Mouse (Mus musculus) ES-Bruce4 (cell line): ENCODE results near the gene Szrd1. TPM values are rescaled to one million over a fixed set of nuclear protein-coding genes. Genes with fewer than 3 reads are reported as not detected.

Experiments
- H3K27ac ChIP-seq: 2 replicates; pipeline ENCODE4 v1.5.1; 2012; ENCODE audit warnings: low read length, inconsistent platforms; ENCODE audit not compliant: insufficient read depth
- H3K27me3 ChIP-seq: 2 replicates; pipeline ENCODE4 v1.6.1; 2012; ENCODE audit warnings: mild to moderate bottlenecking, low read length, inconsistent platforms; ENCODE audit not compliant: control insufficient read depth, poor library complexity, insufficient read depth, severe bottlenecking
- H3K36me3 ChIP-seq: 2 replicates; pipeline ENCODE4 v1.6.1; 2012; ENCODE audit warnings: inconsistent platforms, mild to moderate bottlenecking, low read length, moderate library complexity; ENCODE audit not compliant: control insufficient read depth, poor library complexity, insufficient read depth, severe bottlenecking
- H3K4me1 ChIP-seq: one replicate; pipeline ENCODE4 v1.8.1; 2011; ENCODE audit warnings: low read length; ENCODE audit not compliant: control insufficient read depth, insufficient read depth
- H3K4me3 ChIP-seq: 2 replicates; pipeline ENCODE4 v1.5.1; 2011; ENCODE audit warnings: low read depth, mild to moderate bottlenecking, low read length
- H3K9ac ChIP-seq: 2 replicates; pipeline ENCODE4 v1.6.1; 2012; ENCODE audit warnings: low read depth, mild to moderate bottlenecking, inconsistent platforms; ENCODE audit not compliant: poor library complexity, severe bottlenecking
- H3K9me3 ChIP-seq: replicated peaks from 2 replicates; pipeline ENCODE4 v1.6.1; 2012; ENCODE audit warnings: mild to moderate bottlenecking, low read length, inconsistent platforms; ENCODE audit not compliant: control insufficient read depth, poor library complexity, insufficient read depth, severe bottlenecking
- CTCF ChIP-seq: IDR thresholded peaks from one replicate; pipeline ENCODE4 v1.8.1; 2011; ENCODE audit warnings: low read depth, low read length
- EP300 ChIP-seq: IDR thresholded peaks from 2 replicates; pipeline ENCODE4 v1.6.1; 2011; ENCODE audit warnings: low read depth, low read length; ENCODE audit not compliant: insufficient read depth
- POLR2A ChIP-seq: IDR thresholded peaks from one replicate; pipeline ENCODE4 v1.8.1; 2011; ENCODE audit warnings: low read length; ENCODE audit not compliant: insufficient read depth
- polyA plus RNA-seq: library from polyadenylated mRNA; stranded (reverse); fragments of >200 nt; gene quantifications from 2 replicates; pipeline ENCODE4 v1.2.4, GENCODE M21; 2011; ENCODE audit warnings: low read depth; ENCODE audit not compliant: missing spikeins, insufficient read depth, insufficient read length

The Szrd1 gene
- polyA plus RNA-seq, 1 experiment, result 122 TPM

GRCm38 (mm10) chr4:141086862-141087261 is 52.7 kb downstream of the Szrd1 start:
- Histone ChIP-seq H3K36me3 (no peaks in the 10 kb centered on the region), H3K9me3 (no peaks in the 10 kb centered on the region), H3K27me3 (no peaks in the 10 kb centered on the region), H3K4me3 (no peak overlapping the region), H3K4me1 (no peaks in the 10 kb centered on the region), H3K27ac (no peak overlapping the region), H3K9ac (no peak overlapping the region)
- TF ChIP-seq CTCF (no peak), POLR2A (no peak)

- Histone ChIP-seq H3K9me3 (no peaks in the 10 kb centered on the region), H3K36me3 (no peaks in the 10 kb centered on the region), H3K27ac (peak overlapping the region; percentile 30; the same call in 1 of the 2 replicates), H3K4me3 (peak overlapping the region; percentile 67), H3K4me1 (no peaks in the 10 kb centered on the region), H3K9ac (peak overlapping the region; percentile 71), H3K27me3 (no peaks in the 10 kb centered on the region)
- no peak for TF ChIP-seq EP300
- TF ChIP-seq POLR2A, result no peak
- TF ChIP-seq CTCF, result no peak
These were observed 61.0 kb downstream of the Szrd1 start for GRCm38 (mm10) chr4:141078510-141079137.

- no peaks in the 10 kb centered on the region for H3K9me3 ChIP-seq
- TF ChIP-seq POLR2A, result peak; percentile 96
- TF ChIP-seq CTCF, result peak; percentile 55
- TF ChIP-seq EP300, result 0 out of 2 replicates have a peak, but pooled peaks have one; percentile 45
- peak within 1 kb of the TSS; percentile 89 for H3K4me3 ChIP-seq
- H3K4me1 ChIP-seq, result no peaks in the 10 kb centered on the region
- H3K27me3 ChIP-seq, result no peaks in the 10 kb centered on the region
- H3K36me3 ChIP-seq, result no peaks in the 10 kb centered on the region
- H3K9ac ChIP-seq, result peak within 1 kb of the TSS; percentile 71
- peak within 1 kb of the TSS; percentile 30; the same call in 1 of the 2 replicates for H3K27ac ChIP-seq
These were observed 61.7 kb downstream of the Szrd1 start, which contains the start of gene Necap2 for GRCm38 (mm10) chr4:141077681-141078509. Gene Necap2, minus strand, starts transcription at chr4:141078357.

DNA sequence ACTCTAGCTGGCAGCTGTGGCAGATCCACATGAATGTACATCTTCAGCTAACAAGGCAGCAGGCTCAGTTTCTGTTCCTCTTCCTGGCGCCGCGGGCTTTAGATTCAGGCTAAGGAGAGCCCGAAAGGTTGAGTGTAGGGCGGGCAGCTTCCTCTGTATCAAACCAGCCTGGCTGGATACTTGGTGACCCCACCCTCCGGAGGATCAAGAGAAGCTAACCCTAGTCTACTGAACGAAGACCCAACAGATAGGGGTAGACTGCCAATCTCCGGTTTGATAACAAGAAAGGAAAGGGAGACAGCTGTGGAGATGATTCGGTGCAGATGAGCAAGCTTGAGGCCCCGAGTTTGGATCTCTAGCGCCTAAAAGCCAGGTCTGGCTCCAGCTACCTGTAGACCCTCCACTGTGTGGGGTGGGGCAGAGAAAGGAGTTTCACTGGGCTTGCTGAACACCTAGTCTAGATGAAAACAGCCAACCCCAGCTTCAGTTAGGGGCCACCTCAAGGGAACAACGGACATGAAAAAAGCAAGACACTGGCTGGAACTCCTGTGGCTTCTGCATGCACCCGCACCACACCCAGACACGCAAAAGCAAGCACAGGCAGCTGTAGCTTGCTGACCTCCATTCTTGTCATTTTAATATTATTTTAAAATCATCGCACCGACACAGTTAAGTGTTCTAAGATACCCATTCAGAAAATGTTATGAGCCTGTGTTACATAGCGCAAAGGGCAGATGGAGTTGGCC is 62.6 kb downstream of the Szrd1 start:
- H3K27me3 ChIP-seq, result no peaks in the 10 kb centered on the region
- peak overlapping the region; percentile 89 for H3K4me3 ChIP-seq
- peak overlapping the region; percentile 71 for H3K9ac ChIP-seq
- TF ChIP-seq EP300 (no peak), POLR2A (no peak), CTCF (no peak)
- no peaks in the 10 kb centered on the region for H3K36me3 ChIP-seq
- no peaks in the 10 kb centered on the region for H3K9me3 ChIP-seq
- no peaks in the 10 kb centered on the region for H3K4me1 ChIP-seq
- no peak overlapping the region for H3K27ac ChIP-seq

- Histone ChIP-seq H3K27me3 (no peaks in the 10 kb centered on the region), H3K36me3 (0 out of 2 replicates have a peak, but pooled peaks cover under 1% of the 10 kb centered on the region), H3K4me3 (no peak overlapping the region), H3K9me3 (no peaks in the 10 kb centered on the region), H3K27ac (no peak overlapping the region), H3K9ac (no peak overlapping the region), H3K4me1 (no peaks in the 10 kb centered on the region)
- TF ChIP-seq POLR2A (no peak), CTCF (no peak), EP300 (no peak)
These were observed 65.5 kb downstream of the Szrd1 start for GRCm38 (mm10) chr4:141074109-141074508.
